ENCODE assay signal across 24 mouse cellular contexts in genomic region chr7:137159086-137159485, GRCm38 (mm10).
DNase-seq lines count a peak whose midpoint lies in the region; ATAC-seq and TF ChIP-seq lines count a peak whose summit lies in the region.
"Had no signal": no experiment of that assay in that cellular context is flagged by ENCODE, and none has a peak within 500 bp of the region (broad histone marks: within the 10 kb centered on the region; RNA-seq: fewer than 3 reads in every experiment).

No protein-coding gene starts in this region.

- no peaks in the 10 kb centered on the region for H3K4me1 ChIP-seq in lung, embryonic 14.5 days (ENCODE audit: insufficient read depth)
- H3K4me1 ChIP-seq in hindbrain, embryonic 13.5 days (replicated peaks), result no peaks in the 10 kb centered on the region
- H3K4me1 ChIP-seq: forebrain, embryonic 10.5 days; heart, embryonic 13.5 days; hindbrain, embryonic 10.5 days; limb, embryonic 12.5 days; megakaryocyte, embryonic 14.5 days had no signal

- H3K9me3 ChIP-seq in lung, embryonic 14.5 days (ENCODE audit: low read depth, low read length), result no peaks in the 10 kb centered on the region
- no peaks in the 10 kb centered on the region for H3K9me3 ChIP-seq in hindbrain, embryonic 13.5 days
- H3K9me3 ChIP-seq: forebrain, embryonic 10.5 days; heart, embryonic 13.5 days; hindbrain, embryonic 10.5 days; limb, embryonic 12.5 days; megakaryocyte, embryonic 14.5 days had no signal

- ATAC-seq in lung, embryonic 14.5 days (ENCODE audit: insufficient read depth), result no peak
- ATAC-seq in hindbrain, embryonic 13.5 days (ENCODE audit: low FRiP score), result no peak
- ATAC-seq: forebrain, embryonic 16.5 days; intestine, postnatal 0 days; liver, postnatal 0 days had no signal

- no peak overlapping the region for H3K27ac ChIP-seq in lung, embryonic 14.5 days (ENCODE audit: low read depth)
- H3K27ac ChIP-seq in hindbrain, embryonic 13.5 days, result no peak overlapping the region
- H3K27ac ChIP-seq: forebrain, embryonic 10.5 days; heart, embryonic 13.5 days; hindbrain, embryonic 10.5 days; limb, embryonic 12.5 days had no signal

- H3K4me2 ChIP-seq in lung, embryonic 14.5 days, result no peak overlapping the region
- no peak overlapping the region for H3K4me2 ChIP-seq in hindbrain, embryonic 13.5 days
- H3K4me2 ChIP-seq: heart, embryonic 13.5 days; limb, embryonic 12.5 days; liver, embryonic 11.5 days had no signal

- no peak overlapping the region for H3K9ac ChIP-seq in lung, embryonic 14.5 days
- no peak overlapping the region for H3K9ac ChIP-seq in hindbrain, embryonic 13.5 days
- H3K9ac ChIP-seq: heart, embryonic 13.5 days; limb, embryonic 12.5 days; liver, postnatal 0 days had no signal

- intact Hi-C loops in heart, postnatal 25 days (cut with DNase I), result no loop called here

- DNase-seq in heart, adult 11 months, result peak; percentile 94
- DNase-seq in heart, postnatal 25 days (ENCODE audit: low spot score), result no peak
- DNase-seq in ZHBTc4 (ENCODE audit: low read depth, low spot score), result peak; percentile 23
- peak; percentile 32 for DNase-seq in lung, embryonic 14.5 days
- DNase-seq in lung, postnatal 4 days, result peak; percentile 37 to 49
- DNase-seq in gastrocnemius, postnatal 10 days, result no peak
- DNase-seq: adrenal gland, postnatal 36 days; cerebellum, adult 11 months; cerebellum, postnatal 10 days; gastrocnemius, postnatal 14 days; kidney, postnatal 25 days; liver, postnatal 0 days; midbrain, embryonic 14.5 days; right cerebral cortex, postnatal 14 days; spleen, adult 18-20 months had no signal

- H3K4me3 ChIP-seq in lung, embryonic 14.5 days (ENCODE audit: low read depth, low read length), result no peak overlapping the region
- H3K4me3 ChIP-seq in hindbrain, embryonic 13.5 days, result no peak overlapping the region
- H3K4me3 ChIP-seq: forebrain, embryonic 10.5 days; heart, embryonic 13.5 days; hindbrain, embryonic 10.5 days; limb, embryonic 12.5 days; megakaryocyte, embryonic 14.5 days had no signal

- no peaks in the 10 kb centered on the region for H3K27me3 ChIP-seq in lung, embryonic 14.5 days (ENCODE audit: insufficient read depth, low read length)
- H3K27me3 ChIP-seq in hindbrain, embryonic 13.5 days, result no peaks in the 10 kb centered on the region
- H3K27me3 ChIP-seq: limb, embryonic 12.5 days; megakaryocyte, embryonic 14.5 days had no signal

- TF ChIP-seq CTCF in lung, embryonic 14.5 days (IDR thresholded peaks at IDR 0.05; ENCODE audit: low read depth), result no peak

- H3K36me3 ChIP-seq in lung, embryonic 14.5 days (ENCODE audit: insufficient read depth), result no peaks in the 10 kb centered on the region
- no peaks in the 10 kb centered on the region for H3K36me3 ChIP-seq in hindbrain, embryonic 13.5 days
- H3K36me3 ChIP-seq: forebrain, embryonic 10.5 days; heart, embryonic 13.5 days; hindbrain, embryonic 10.5 days; limb, embryonic 12.5 days had no signal

Comparison
In these comparisons a context has a peak if more than half of its experiments do, and no peak if none do; other contexts are left out.
1. DNase-seq: peak in heart, adult 11 months (single experiment), ZHBTc4 (single experiment), lung, embryonic 14.5 days (single experiment) and lung, postnatal 4 days (2 of 2); none in heart, postnatal 25 days (single experiment) and gastrocnemius, postnatal 10 days (single experiment).